Mouse (Mus musculus): ENCODE data around the gene Kif3b.

- TF ChIP-seq CTCF (IDR thresholded peaks at IDR 0.05; ENCODE audit: low read depth) (no peak), EP300 (optimal IDR thresholded peaks at IDR 0.05) (no peak)
Observed at GRCm38 (mm10) chr2:153354648-153355047, 63.4 kb downstream of the Kif3b start.

Data from stomach, postnatal 0 days (tissue).